Mouse (Mus musculus) midbrain, embryonic 14.5 days (tissue): ENCODE measurements around the gene Mark2. TPM values are rescaled to one million over a fixed set of nuclear protein-coding genes. Genes with fewer than 3 reads are reported as not detected.

ENCODE experiments used
- ATAC-seq: fragments of 200-750 bp; cut with Nextera tagmentation; 2 replicates; pipeline ENCODE4 v1.8.0; 2017; ENCODE audit warnings: moderate number of reproducible peaks, moderate library complexity; ENCODE audit not compliant: low FRiP score, low TSS enrichment
- DNase-seq: peaks from one replicate; pipeline ENCODE4 v3.0.0-alpha.2; 2015
- H3K27ac ChIP-seq: fragments of 300-500 bp; sonication (generic); replicated peaks from 2 replicates; pipeline ENCODE4 v1.5.1; 2014; ENCODE audit warnings: mild to moderate bottlenecking, low read depth, low read length, moderate library complexity
- H3K27me3 ChIP-seq: fragments of 300-500 bp; sonication (generic); 2 replicates; pipeline ENCODE4 v1.6.1; 2014; ENCODE audit warnings: low read length, control low read depth, mixed read lengths; ENCODE audit not compliant: control insufficient read depth, insufficient read depth
- H3K36me3 ChIP-seq: fragments of 300-500 bp; sonication (generic); 2 replicates; pipeline ENCODE4 v1.6.1; 2014; ENCODE audit warnings: low read length, control low read depth; ENCODE audit not compliant: control insufficient read depth, insufficient read depth
- H3K4me1 ChIP-seq: fragments of 300-500 bp; sonication (generic); 2 replicates; pipeline ENCODE4 v1.6.1; 2014; ENCODE audit warnings: mild to moderate bottlenecking, antibody characterized with exemption, low read length, control low read depth; ENCODE audit not compliant: control insufficient read depth, insufficient read depth
- H3K4me2 ChIP-seq: fragments of 300-500 bp; sonication (generic); 2 replicates; pipeline ENCODE4 v1.6.1; 2014; ENCODE audit warnings: mild to moderate bottlenecking, low read length, moderate library complexity
- H3K4me3 ChIP-seq: fragments of 300-500 bp; sonication (generic); replicated peaks from 2 replicates; pipeline ENCODE4 v1.5.1; 2014; ENCODE audit warnings: low read depth, low read length
- H3K9ac ChIP-seq: fragments of 300-500 bp; sonication (generic); replicated peaks from 2 replicates; pipeline ENCODE4 v1.6.1; 2014; ENCODE audit warnings: mild to moderate bottlenecking, low read length, moderate library complexity
- H3K9me3 ChIP-seq: fragments of 300-500 bp; sonication (generic); 2 replicates; pipeline ENCODE4 v1.6.1; 2016; ENCODE audit warnings: low read length, control low read depth, mixed read lengths; ENCODE audit not compliant: control insufficient read depth
- WGBS: fragments of 180-500 bp; shearing (Covaris S2); extraction: QIAGEN DNeasy Blood & Tissue Kit; methylation state at CpG from one replicate; pipeline ENCODE4 v1.1.7; 2014; 5-methylcytosine and 5-hydroxymethylcytosine counted together
- polyA plus RNA-seq: library from polyadenylated mRNA; unstranded; fragments of >200 nt; fragmentation: Nextera tagmentation; extraction: Ambion mirVana; gene quantifications from 2 replicates; pipeline ENCODE4 v1.2.1, GENCODE M21; 2014

Mark2 gene
- polyA plus RNA-seq, 1 experiment from 2014 or later = 55.0 TPM

DNA sequence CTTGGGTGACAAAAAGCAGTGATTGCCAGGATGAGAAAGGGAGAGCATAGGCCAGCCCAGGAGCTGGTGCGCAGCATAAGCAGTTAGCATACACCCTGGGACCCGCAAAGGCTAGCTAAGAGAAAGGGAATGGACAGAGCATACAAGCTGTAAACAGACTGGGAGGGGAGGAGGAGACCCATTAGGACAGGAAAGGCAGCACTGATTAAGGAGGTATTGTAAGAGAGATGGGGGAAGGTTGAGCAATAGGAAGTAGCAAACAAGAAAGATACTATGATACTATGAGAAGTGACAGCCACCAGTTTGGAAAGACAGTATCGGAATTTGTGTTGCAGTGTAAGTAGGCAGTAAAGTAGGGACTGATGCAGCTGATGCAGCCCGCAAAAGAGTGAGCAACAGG is 1.8 kb downstream of the Mark2 start:
- Histone ChIP-seq H3K4me3 (peak overlapping the region; percentile 82), H3K27ac (no peak overlapping the region), H3K4me2 (peak overlapping the region; percentile 88), H3K9ac (peak overlapping the region; percentile 88; the same call in 1 of the 2 replicates), H3K9me3 (no peaks in the 10 kb centered on the region), H3K27me3 (no peaks in the 10 kb centered on the region), H3K4me1 (peaks cover 33% of the 10 kb centered on the region), H3K36me3 (no peaks in the 10 kb centered on the region)
- 44% methylated on average over 4 of the region's 4 CpGs for WGBS
- ATAC-seq (no peak), DNase-seq (no peak)

GRCm38 (mm10) chr19:7339026-7339425 is 2.6 kb downstream of the Mark2 start:
- DNase-seq = no peak
- peaks cover 33% of the 10 kb centered on the region for H3K4me1 ChIP-seq

DNA sequence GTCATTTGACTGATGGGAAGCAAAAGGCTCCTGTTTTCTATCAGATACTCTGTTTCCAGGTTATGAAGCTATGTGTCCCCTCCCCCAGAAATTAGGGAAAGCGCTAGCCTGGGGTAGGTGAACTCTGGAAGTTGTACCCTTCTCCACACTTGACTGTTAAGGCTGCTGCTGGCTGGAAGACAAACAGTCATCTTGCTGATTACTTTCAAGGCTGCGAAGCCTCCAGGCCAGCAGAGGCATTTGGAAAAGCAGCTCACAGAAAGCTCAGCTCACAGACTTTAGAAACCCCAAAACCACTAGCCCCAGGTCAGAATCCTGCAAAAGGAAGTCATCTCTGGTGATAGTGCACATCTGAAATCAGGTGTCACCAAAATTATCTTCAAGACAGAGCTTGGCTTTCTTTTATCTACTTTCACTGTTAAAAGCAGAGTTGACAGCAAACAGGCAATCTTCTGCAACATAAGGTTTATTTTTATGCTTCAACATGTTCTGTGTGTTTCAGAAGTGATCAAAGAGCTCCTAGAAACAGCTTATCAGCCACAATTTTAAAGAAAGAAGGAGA is 3.8 kb downstream of the Mark2 start:
- no peaks in the 10 kb centered on the region for H3K27me3 ChIP-seq
- H3K27ac ChIP-seq = no peak overlapping the region
- no peaks in the 10 kb centered on the region for H3K36me3 ChIP-seq
- no peak overlapping the region for H3K4me3 ChIP-seq
- no peaks in the 10 kb centered on the region for H3K9me3 ChIP-seq
- ATAC-seq (no peak), DNase-seq (no peak)
- 0 out of 2 replicates have a peak overlapping the region, but pooled peaks have one; percentile 88 for H3K4me2 ChIP-seq
- H3K9ac ChIP-seq = no peak overlapping the region
- WGBS = 96% methylated on average over 2 of the region's 2 CpGs
- H3K4me1 ChIP-seq = peaks cover 33% of the 10 kb centered on the region

More at GRCm38 (mm10) chr19:7339026-7339425, 2.6 kb downstream of the Mark2 start:
- ATAC-seq = no peak
- no peaks in the 10 kb centered on the region for H3K9me3 ChIP-seq
- no peak overlapping the region for H3K27ac ChIP-seq
- H3K27me3 ChIP-seq = no peaks in the 10 kb centered on the region
- H3K4me2 ChIP-seq = peak overlapping the region; percentile 88
- H3K36me3 ChIP-seq = no peaks in the 10 kb centered on the region
- H3K9ac ChIP-seq = peak overlapping the region; percentile 47
- peak overlapping the region; percentile 82 for H3K4me3 ChIP-seq
- WGBS = 56% methylated on average over 5 of the region's 5 CpGs

DNA sequence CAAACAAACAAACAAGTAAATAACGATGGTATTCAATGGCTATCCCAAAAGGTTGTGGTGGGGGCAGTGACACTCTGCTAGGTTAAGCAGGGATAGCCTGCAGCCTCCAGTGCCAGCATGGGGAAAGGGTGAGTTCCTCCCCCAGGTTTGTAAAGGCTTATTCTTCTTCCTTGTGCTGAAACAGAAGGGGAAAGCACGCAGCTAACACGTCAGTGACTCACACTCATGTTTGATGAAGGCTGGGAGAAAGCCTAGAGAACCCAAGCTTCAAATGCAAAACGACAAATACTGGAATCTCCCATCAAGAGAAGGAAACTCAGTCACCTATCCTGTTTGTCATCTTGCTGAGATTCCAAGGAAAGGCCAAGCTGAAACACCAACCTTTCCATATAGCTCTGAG is 6.0 kb downstream of the Mark2 start:
- Histone ChIP-seq H3K27me3 (no peaks in the 10 kb centered on the region), H3K4me1 (peaks cover 29% of the 10 kb centered on the region), H3K4me2 (no peak overlapping the region), H3K27ac (no peak overlapping the region), H3K36me3 (no peaks in the 10 kb centered on the region), H3K9ac (no peak overlapping the region), H3K9me3 (no peaks in the 10 kb centered on the region), H3K4me3 (no peak overlapping the region)
- ATAC-seq (no peak), DNase-seq (no peak)
- 82% methylated on average over 4 of the region's 4 CpGs for WGBS

DNA sequence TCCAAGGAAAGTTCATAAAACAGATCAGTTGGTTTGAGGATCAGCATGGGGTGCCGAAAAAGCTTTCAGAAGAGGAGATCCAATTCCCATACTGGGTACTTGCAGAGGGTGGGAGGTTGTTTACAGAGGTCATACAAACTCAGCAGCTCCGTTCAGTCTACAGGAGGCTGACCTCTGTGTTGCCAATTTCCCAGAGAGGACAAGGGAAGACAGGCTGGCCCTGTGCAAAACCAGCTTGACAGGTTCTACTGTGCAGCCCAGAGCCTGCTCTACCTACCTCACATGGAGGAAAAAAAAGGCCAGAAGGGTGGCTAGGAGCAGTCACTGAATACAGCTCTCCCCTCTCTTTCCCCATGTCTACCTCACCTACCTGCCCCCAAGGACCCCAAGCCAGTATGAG is 7.6 kb downstream of the Mark2 start:
- Histone ChIP-seq H3K4me3 (no peak overlapping the region), H3K36me3 (no peaks in the 10 kb centered on the region), H3K9me3 (no peaks in the 10 kb centered on the region), H3K9ac (no peak overlapping the region), H3K27me3 (no peaks in the 10 kb centered on the region), H3K27ac (no peak overlapping the region), H3K4me1 (peaks cover 15% of the 10 kb centered on the region), H3K4me2 (no peak overlapping the region)
- ATAC-seq (no peak), DNase-seq (no peak)
- 87% methylated on average over 2 of the region's 2 CpGs for WGBS

DNA sequence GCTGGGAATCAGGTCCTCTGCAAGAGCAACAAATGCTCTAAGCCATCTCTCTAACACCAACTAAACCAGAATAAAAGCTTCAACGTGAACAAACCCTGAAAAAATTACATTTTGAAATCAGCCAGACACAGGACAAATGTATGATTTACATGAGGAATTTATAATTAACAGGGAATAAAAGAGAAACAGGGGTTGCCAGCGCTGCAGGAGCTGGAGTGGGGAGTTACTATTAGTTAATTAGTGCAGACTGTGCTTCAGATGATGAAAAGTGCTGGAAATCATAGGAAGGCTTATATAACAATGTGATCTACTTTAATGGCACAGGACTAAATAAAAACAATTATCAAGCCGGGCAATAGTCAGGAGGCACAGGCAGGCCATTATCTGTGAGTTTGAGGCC is 20.3 kb downstream of the Mark2 start:
- Histone ChIP-seq H3K9ac (no peak overlapping the region), H3K4me1 (no peaks in the 10 kb centered on the region), H3K36me3 (no peaks in the 10 kb centered on the region), H3K27ac (no peak overlapping the region), H3K9me3 (no peaks in the 10 kb centered on the region), H3K4me2 (no peak overlapping the region), H3K27me3 (no peaks in the 10 kb centered on the region), H3K4me3 (no peak overlapping the region)
- 91% methylated on average over 3 of the region's 3 CpGs for WGBS
- no peak for ATAC-seq
- no peak for DNase-seq

GRCm38 (mm10) chr19:7320181-7320580 is 21.5 kb downstream of the Mark2 start:
- Histone ChIP-seq H3K36me3 (no peaks in the 10 kb centered on the region), H3K9me3 (no peaks in the 10 kb centered on the region), H3K4me1 (peaks cover 4% of the 10 kb centered on the region; the same call in 1 of the 2 replicates), H3K27ac (no peak overlapping the region), H3K4me2 (no peak overlapping the region), H3K4me3 (no peak overlapping the region), H3K9ac (no peak overlapping the region), H3K27me3 (no peaks in the 10 kb centered on the region)
- WGBS = 72% methylated on average over 2 of the region's 2 CpGs
- DNase-seq (no peak), ATAC-seq (no peak)

DNA sequence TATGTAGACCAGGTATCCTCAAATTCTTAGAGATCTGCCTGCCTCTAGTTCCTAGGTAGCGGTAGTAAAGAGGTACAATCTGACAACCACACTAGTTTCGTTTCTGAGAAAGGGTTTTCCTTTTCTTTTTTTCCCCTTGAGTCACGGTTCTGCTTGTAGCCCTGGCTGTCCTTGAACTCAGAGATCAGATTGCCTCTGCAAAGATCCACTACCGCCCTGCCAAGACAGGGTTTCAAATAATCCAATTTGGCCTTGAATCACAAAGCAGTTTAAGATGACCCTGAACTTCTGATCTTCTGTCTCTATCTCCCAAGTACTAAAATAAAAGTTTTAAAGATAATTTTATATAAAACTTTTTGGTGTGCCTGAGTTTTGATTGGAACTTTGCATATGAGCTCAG is 23.9 kb downstream of the Mark2 start:
- no peaks in the 10 kb centered on the region for H3K9me3 ChIP-seq
- no peak overlapping the region for H3K27ac ChIP-seq
- no peak overlapping the region for H3K4me3 ChIP-seq
- H3K27me3 ChIP-seq = no peaks in the 10 kb centered on the region
- no peak overlapping the region for H3K4me2 ChIP-seq
- WGBS = 93% methylated on average over 4 of the region's 4 CpGs
- H3K36me3 ChIP-seq = no peaks in the 10 kb centered on the region
- peaks cover 4% of the 10 kb centered on the region; the same call in 1 of the 2 replicates for H3K4me1 ChIP-seq
- DNase-seq (no peak), ATAC-seq (no peak)
- H3K9ac ChIP-seq = no peak overlapping the region

DNA sequence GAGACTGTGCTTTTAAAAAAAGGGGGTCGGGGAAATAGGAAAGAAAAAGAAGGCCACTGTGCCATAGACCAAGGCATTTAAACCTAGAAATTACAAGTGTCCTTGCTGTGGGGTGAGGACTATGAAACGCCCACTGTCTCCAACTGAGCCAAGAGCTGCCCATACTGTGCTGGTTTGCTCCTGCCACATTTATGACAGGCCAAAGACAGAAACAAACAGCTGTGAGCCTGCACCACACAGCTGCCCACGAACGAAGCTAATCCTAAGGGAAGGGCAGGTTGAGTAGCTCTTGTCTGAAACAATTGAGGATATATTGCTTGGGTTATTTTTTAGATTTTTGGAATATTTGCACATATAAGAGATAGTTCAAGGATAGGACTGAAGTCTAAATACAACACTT is 24.8 kb downstream of the Mark2 start:
- no peaks in the 10 kb centered on the region for H3K9me3 ChIP-seq
- peaks cover 4% of the 10 kb centered on the region; the same call in 1 of the 2 replicates for H3K4me1 ChIP-seq
- no peak for ATAC-seq
- H3K9ac ChIP-seq = no peak overlapping the region
- WGBS = 86% methylated on average over 4 of the region's 4 CpGs
- H3K27ac ChIP-seq = no peak overlapping the region
- no peaks in the 10 kb centered on the region for H3K36me3 ChIP-seq
- H3K4me2 ChIP-seq = no peak overlapping the region
- DNase-seq = no peak
- no peak overlapping the region for H3K4me3 ChIP-seq
- no peaks in the 10 kb centered on the region for H3K27me3 ChIP-seq
